28 mouse cellular contexts compared by ENCODE assay signal in genomic region chr1:156058207-156058606, GRCm38 (mm10). TPM values are rescaled to one million over a fixed set of nuclear protein-coding genes. Genes with fewer than 3 reads are reported as not detected.
DNase-seq lines count a peak whose midpoint lies in the region; ATAC-seq and TF ChIP-seq lines count a peak whose summit lies in the region.
"Had no signal": no experiment of that assay in that cellular context is flagged by ENCODE, and none has a peak within 500 bp of the region (broad histone marks: within the 10 kb centered on the region; RNA-seq: fewer than 3 reads in every experiment).

No protein-coding gene starts in this region.

- peaks cover 63% of the 10 kb centered on the region for H3K36me3 ChIP-seq in liver, adult 2 months (ENCODE audit: control insufficient read depth, insufficient read depth, low read length)
- H3K36me3 ChIP-seq in hindbrain, embryonic 10.5 days = peaks cover 58% of the 10 kb centered on the region

- no peak for TF ChIP-seq POLR2A in liver, adult 2 months (IDR thresholded peaks at IDR 0.05; ENCODE audit: extremely low read depth, insufficient read depth, low read length)

- TF ChIP-seq CTCF in liver, adult 2 months (IDR thresholded peaks at IDR 0.05; ENCODE audit: low read depth, low read length) = no peak

- no peaks in the 10 kb centered on the region for H3K27me3 ChIP-seq in liver, adult 2 months (ENCODE audit: control insufficient read depth, insufficient read depth, low read length)
- no peaks in the 10 kb centered on the region for H3K27me3 ChIP-seq in hindbrain, embryonic 10.5 days (ENCODE audit: insufficient read depth, poor library complexity, severe bottlenecking)
- H3K27me3 ChIP-seq: CH12.LX; embryonic facial prominence, embryonic 12.5 days; forebrain, embryonic 12.5 days; Patski had no signal

- ATAC-seq in granulocyte monocyte progenitor cell, adult 5-6 weeks (replicated peaks; ENCODE audit: poor library complexity, severe bottlenecking) = peak; percentile 94
- ATAC-seq in megakaryocyte progenitor cell, adult 5-6 weeks (replicated peaks; ENCODE audit: poor library complexity) = peak; percentile 80
- ATAC-seq in erythroblast, adult 5-6 weeks (replicated peaks; ENCODE audit: low FRiP score, poor library complexity, severe bottlenecking) = no peak
- ATAC-seq: activated CD4-positive, CD25-positive, alpha-beta regulatory T cell, adult 4 months; CD4-positive, CD25-positive, alpha-beta regulatory T cell, adult 4 months; forebrain, embryonic 14.5 days; forebrain, embryonic 16.5 days; Patski had no signal

- H3K4me1 ChIP-seq in liver, adult 2 months (ENCODE audit: control insufficient read depth, insufficient read depth, low read length) = peaks cover 9% of the 10 kb centered on the region
- no peaks in the 10 kb centered on the region for H3K4me1 ChIP-seq in hindbrain, embryonic 10.5 days (replicated peaks)
- H3K4me1 ChIP-seq: embryonic facial prominence, embryonic 10.5 days; embryonic facial prominence, embryonic 12.5 days; forebrain, embryonic 10.5 days; forebrain, embryonic 12.5 days had no signal

- H3K9me3 ChIP-seq in hindbrain, embryonic 10.5 days = no peaks in the 10 kb centered on the region
- H3K9me3 ChIP-seq: embryonic facial prominence, embryonic 10.5 days; embryonic facial prominence, embryonic 12.5 days; forebrain, embryonic 10.5 days; forebrain, embryonic 12.5 days; G1E had no signal

- H3K4me3 ChIP-seq in liver, adult 2 months (ENCODE audit: insufficient read depth, low read depth, low read length) = no peak overlapping the region
- H3K4me3 ChIP-seq in hindbrain, embryonic 10.5 days = no peak overlapping the region
- H3K4me3 ChIP-seq: embryonic facial prominence, embryonic 10.5 days; embryonic facial prominence, embryonic 12.5 days; erythroblast, embryonic 14.5 days; forebrain, embryonic 10.5 days; forebrain, embryonic 12.5 days had no signal

- H3K79me2 ChIP-seq in liver, adult 2 months (ENCODE audit: control insufficient read depth, insufficient read depth, low read length) = peaks cover 6% of the 10 kb centered on the region; the same call in 1 of the 2 replicates

- H3K27ac ChIP-seq in liver, adult 2 months (replicated peaks; ENCODE audit: insufficient read depth, low read depth, low read length) = no peak overlapping the region
- H3K27ac ChIP-seq in hindbrain, embryonic 10.5 days = no peak overlapping the region
- H3K27ac ChIP-seq: embryonic facial prominence, embryonic 10.5 days; embryonic facial prominence, embryonic 12.5 days; forebrain, embryonic 10.5 days; forebrain, embryonic 12.5 days had no signal

- WGBS in liver, adult 2 months = 26% methylated on average over 2 of the region's 2 CpGs
- 87% methylated on average over 2 of the region's 2 CpGs for WGBS in hindbrain, embryonic 10.5 days

- no peak overlapping the region for H3K9ac ChIP-seq in liver, adult 2 months (ENCODE audit: low read depth, low read length)
- H3K9ac ChIP-seq: embryonic facial prominence, embryonic 12.5 days; forebrain, embryonic 12.5 days had no signal

- peak; percentile 51 for DNase-seq in liver, adult 2 months (ENCODE audit: extremely low read depth, low read depth, low spot score)
- DNase-seq in liver (no peak), 416B (ENCODE audit: low read depth) (peak; percentile 20)
- DNase-seq in hindbrain, embryonic 10.5 days (ENCODE audit: low spot score) = no peak
- DNase-seq: adrenal gland, adult 8-10 months; adrenal gland, postnatal 14 days; adrenal gland, postnatal 36 days; B cell, adult 2 months; cerebellum, adult 11-12 months; cerebellum, adult 2 months; cerebellum, adult 9-10 months; cerebellum, postnatal 10 days; cerebellum, postnatal 25 days had no signal

RNA-seq across cellular contexts. Expression of gene Tor1aip1, which starts 21.9 kb away (rescaled TPM):
- total RNA-seq in liver, adult 2 months (2014; rRNA removed) = 26.4 and 32.6 TPM in 2 replicates
- 19.9 and 25.7 TPM in 2 replicates for polyA plus RNA-seq in liver, adult 2 months (2012; rRNA removed)
- total RNA-seq in granulocyte monocyte progenitor cell, adult 5-6 weeks (2014; fragmentation: Nextera tagmentation) = 68.5 and 73.8 TPM in 2 replicates
- total RNA-seq in granulocyte monocyte progenitor cell, adult 5-6 weeks (2017) = 30.2 and 36.9 TPM in 2 replicates
- 76.6 and 80.7 TPM in 2 replicates for total RNA-seq in megakaryocyte progenitor cell, adult 5-6 weeks (2015)
- total RNA-seq in megakaryocyte progenitor cell, adult 5-6 weeks (2017) = 31.5 and 40.1 TPM in 2 replicates
- 65.9 and 70.0 TPM in 2 replicates for total RNA-seq in erythroblast, adult 5-6 weeks (2015; ENCODE audit: low replicate concordance)
- total RNA-seq in erythroblast, adult 5-6 weeks (2017; ENCODE audit: low replicate concordance) = 58.6 and 67.1 TPM in 2 replicates
- polyA plus RNA-seq in hindbrain, embryonic 10.5 days (2016; fragmentation: Nextera tagmentation; extraction: Ambion mirVana) = 34.5 and 41.9 TPM in 2 replicates

RNA-seq across cellular contexts. Expression of gene Tor1aip2, which starts 23.0 kb away (rescaled TPM):
- 110 and 118 TPM in 2 replicates for total RNA-seq in liver, adult 2 months (2014; rRNA removed)
- polyA plus RNA-seq in liver, adult 2 months (2012; rRNA removed) = 82.6 and 90.2 TPM in 2 replicates
- total RNA-seq in granulocyte monocyte progenitor cell, adult 5-6 weeks (2014; fragmentation: Nextera tagmentation) = 51.8 and 69.8 TPM in 2 replicates
- total RNA-seq in granulocyte monocyte progenitor cell, adult 5-6 weeks (2017) = 50.8 and 52.6 TPM in 2 replicates
- 93.0 and 109 TPM in 2 replicates for total RNA-seq in megakaryocyte progenitor cell, adult 5-6 weeks (2015)
- total RNA-seq in megakaryocyte progenitor cell, adult 5-6 weeks (2017) = 50.1 and 50.6 TPM in 2 replicates
- 131 and 134 TPM in 2 replicates for total RNA-seq in erythroblast, adult 5-6 weeks (2015; ENCODE audit: low replicate concordance)
- 130 and 147 TPM in 2 replicates for total RNA-seq in erythroblast, adult 5-6 weeks (2017; ENCODE audit: low replicate concordance)
- 94.6 and 104 TPM in 2 replicates for polyA plus RNA-seq in hindbrain, embryonic 10.5 days (2016; fragmentation: Nextera tagmentation; extraction: Ambion mirVana)

Comparison
In these comparisons a context has a peak if more than half of its experiments do, and no peak if none do; other contexts are left out.
1. DNase-seq: peak in liver, adult 2 months (single experiment) and 416B (single experiment); none in liver (single experiment) and hindbrain, embryonic 10.5 days (single experiment).